Mouse (Mus musculus) ES-E14 (cell line): Measurements from ENCODE around the gene Map3k14.

Source experiments
- CHD2 ChIP-seq: IDR thresholded peaks from 2 replicates; pipeline ENCODE4 v1.6.1; 2014; ENCODE audit warnings: mild to moderate bottlenecking, low read depth, low read length, inconsistent platforms
- HCFC1 ChIP-seq: IDR thresholded peaks from 2 replicates; pipeline ENCODE4 v1.6.1; 2012; ENCODE audit warnings: low read length, inconsistent platforms, borderline replicate concordance; ENCODE audit not compliant: insufficient read depth
- ZNF384 ChIP-seq: IDR thresholded peaks from 2 replicates; pipeline ENCODE4 v1.6.1; 2012; ENCODE audit warnings: low read depth, low read length, inconsistent platforms

DNA sequence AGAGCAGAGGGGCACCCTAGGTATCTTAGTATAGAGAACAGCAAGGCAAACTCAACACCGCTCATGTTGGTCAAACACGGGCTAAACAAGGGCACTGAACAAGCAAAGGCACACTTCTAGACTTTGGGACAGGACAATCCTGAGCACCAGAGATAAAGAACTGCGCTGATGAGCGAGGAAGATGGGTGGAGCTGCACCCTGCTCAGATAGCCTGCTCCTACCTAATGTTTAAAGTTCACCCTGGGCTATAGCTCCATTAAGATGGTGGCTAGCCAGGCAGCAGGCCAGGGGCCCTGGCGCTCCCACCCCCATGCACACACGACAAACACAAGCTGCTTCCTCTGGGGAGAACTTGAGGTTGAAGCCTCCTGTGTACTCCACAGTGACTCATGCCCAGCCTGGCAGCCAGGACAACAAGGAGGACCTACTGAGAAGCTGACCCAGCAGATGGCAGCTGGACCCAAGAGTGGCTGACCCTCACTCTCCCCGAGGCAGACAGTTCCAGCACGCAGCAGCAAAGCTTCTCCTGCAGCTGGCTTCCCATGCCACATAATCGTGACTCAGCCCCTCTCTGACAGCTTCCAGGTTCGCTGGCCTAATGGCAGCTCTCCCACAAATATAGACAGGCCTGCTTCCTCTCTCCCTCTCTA lies 21.1 kb downstream of the Map3k14 start:
- no peak for TF ChIP-seq ZNF384
- no peak for TF ChIP-seq CHD2
- no peak for TF ChIP-seq HCFC1
